Mouse (Mus musculus) midbrain, postnatal 0 days (tissue): ENCODE data around the gene Afg1l. TPM values are rescaled to one million over a fixed set of nuclear protein-coding genes. Genes with fewer than 3 reads are reported as not detected.
A peak's percentile ranks its signal among the peaks of the same experiment; 100 is the strongest.

Experiments used
- ATAC-seq: fragments of 200-750 bp; cut with Nextera tagmentation; 2 replicates; pipeline ENCODE4 v1.8.0; 2017; ENCODE audit warnings: moderate number of reproducible peaks, mild to moderate bottlenecking, moderate TSS enrichment, moderate library complexity; ENCODE audit not compliant: low FRiP score
- DNase-seq: peaks from one replicate; pipeline ENCODE4 v3.0.0-alpha.2; 2015; ENCODE audit warnings: low spot score
- H3K27ac ChIP-seq: fragments of 300-500 bp; sonication (generic); 2 replicates; pipeline ENCODE4 v1.5.1; 2014; ENCODE audit warnings: low read depth, mild to moderate bottlenecking, low read length, mixed read lengths
- H3K27me3 ChIP-seq: fragments of 300-500 bp; sonication (generic); 2 replicates; pipeline ENCODE4 v1.6.1; 2014; ENCODE audit warnings: low read length, control low read depth, mixed read lengths; ENCODE audit not compliant: insufficient read depth
- H3K36me3 ChIP-seq: fragments of 300-500 bp; sonication (generic); 2 replicates; pipeline ENCODE4 v1.6.1; 2014; ENCODE audit warnings: low read length, control low read depth, mixed read lengths; ENCODE audit not compliant: insufficient read depth
- H3K4me1 ChIP-seq: fragments of 300-500 bp; sonication (generic); 2 replicates; pipeline ENCODE4 v1.6.1; 2014; ENCODE audit warnings: mild to moderate bottlenecking, control low read depth, antibody characterized with exemption, low read length, mixed read lengths; ENCODE audit not compliant: insufficient read depth
- H3K4me2 ChIP-seq: fragments of 300-500 bp; sonication (generic); 2 replicates; pipeline ENCODE4 v1.6.1; 2014; ENCODE audit warnings: low read depth, mild to moderate bottlenecking, low read length, mixed read lengths; ENCODE audit not compliant: poor library complexity, severe bottlenecking
- H3K4me3 ChIP-seq: fragments of 300-500 bp; sonication (generic); 2 replicates; pipeline ENCODE4 v1.5.1; 2014; ENCODE audit warnings: low read depth, mild to moderate bottlenecking, low read length, moderate library complexity
- H3K9ac ChIP-seq: fragments of 300-500 bp; sonication (generic); replicated peaks from 2 replicates; pipeline ENCODE4 v1.6.1; 2014; ENCODE audit warnings: mild to moderate bottlenecking, low read length, moderate library complexity, mixed read lengths; ENCODE audit not compliant: poor library complexity, severe bottlenecking
- H3K9me3 ChIP-seq: fragments of 300-500 bp; sonication (generic); 2 replicates; pipeline ENCODE4 v1.6.1; 2016; ENCODE audit warnings: low read length, control low read depth
- CTCF ChIP-seq: IDR thresholded peaks from 2 replicates; pipeline ENCODE4 v1.5.1; 2016; ENCODE audit warnings: antibody characterized with exemption, mild to moderate bottlenecking
- WGBS: fragments of 180-500 bp; shearing (Covaris S2); extraction: QIAGEN DNeasy Blood & Tissue Kit; methylation state at CpG from one replicate; pipeline ENCODE4 v1.1.7; 2014; 5-methylcytosine and 5-hydroxymethylcytosine counted together
- polyA plus RNA-seq: library from polyadenylated mRNA; unstranded; fragments of >200 nt; fragmentation: Nextera tagmentation; extraction: Ambion mirVana; gene quantifications from 2 replicates; pipeline ENCODE4 v1.2.1, GENCODE M21; 2015
- total RNA-seq: library from RNA; depleted of rRNA; stranded (reverse); fragments of >200 nt; gene quantifications from 2 replicates; pipeline ENCODE4 v1.2.3, GENCODE M21; 2014

Afg1l gene
- total and polyA plus RNA-seq, 2 experiments from 2014 or later: 5.8 to 8.5 TPM

GRCm38 (mm10) chr10:42323978-42324377 is 154.4 kb downstream of the Afg1l start:
- TF ChIP-seq CTCF: no peak
- Histone ChIP-seq H3K36me3 (no peaks in the 10 kb centered on the region), H3K9ac (no peak overlapping the region), H3K27me3 (no peaks in the 10 kb centered on the region), H3K9me3 (no peaks in the 10 kb centered on the region), H3K4me2 (no peak overlapping the region), H3K4me3 (no peak overlapping the region), H3K4me1 (no peaks in the 10 kb centered on the region), H3K27ac (no peak overlapping the region)
- DNase-seq: no peak
- no peak for ATAC-seq

DNA sequence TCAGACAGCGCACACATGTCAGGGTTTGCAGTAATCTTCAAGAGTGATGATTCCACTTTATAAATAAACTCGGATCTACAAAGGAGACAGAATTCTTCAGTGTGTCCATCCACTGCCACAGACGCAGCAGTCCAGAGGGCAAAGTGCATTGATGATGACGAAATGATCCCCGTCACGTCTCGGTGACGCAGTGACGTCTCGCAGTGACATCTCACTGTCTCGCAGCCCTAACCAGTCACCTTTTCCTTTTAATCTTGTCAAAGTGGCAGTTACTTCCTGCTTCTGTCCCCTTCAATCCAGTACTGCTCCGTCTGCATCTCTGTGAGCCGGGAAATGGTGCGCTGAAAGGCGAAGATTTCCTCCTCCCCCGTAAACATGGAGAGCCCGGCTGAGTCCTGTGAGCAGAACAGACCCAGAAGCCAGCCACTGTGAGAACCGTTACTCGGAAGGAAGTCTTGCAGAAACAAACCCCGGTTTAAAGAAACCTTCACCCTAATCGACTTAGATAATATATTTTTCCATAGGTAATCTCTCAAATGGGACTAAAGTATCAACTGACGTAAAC is 165.1 kb downstream of the Afg1l start:
- H3K4me3 ChIP-seq: no peak overlapping the region

GRCm38 (mm10) chr10:42312557-42312956 is 165.8 kb downstream of the Afg1l start:
- Histone ChIP-seq H3K4me2 (no peak overlapping the region), H3K9ac (no peak overlapping the region), H3K36me3 (0 out of 2 replicates have a peak, but pooled peaks cover 3% of the 10 kb centered on the region), H3K9me3 (no peaks in the 10 kb centered on the region), H3K4me3 (no peak overlapping the region), H3K27me3 (no peaks in the 10 kb centered on the region), H3K27ac (no peak overlapping the region), H3K4me1 (no peaks in the 10 kb centered on the region)
- ATAC-seq (no peak), DNase-seq (no peak)
- WGBS: 59% methylated on average over 1 of the region's 1 CpGs
- no peak for TF ChIP-seq CTCF

More for the DNA sequence above, 165.1 kb downstream of the Afg1l start:
- Histone ChIP-seq H3K27ac (no peak overlapping the region), H3K9me3 (no peaks in the 10 kb centered on the region), H3K4me2 (no peak overlapping the region), H3K27me3 (no peaks in the 10 kb centered on the region), H3K36me3 (0 out of 2 replicates have a peak, but pooled peaks cover 3% of the 10 kb centered on the region), H3K9ac (no peak overlapping the region), H3K4me1 (no peaks in the 10 kb centered on the region)
- no peak for DNase-seq
- 87% methylated on average over 22 of the region's 22 CpGs for WGBS
- ATAC-seq: no peak
- no peak for TF ChIP-seq CTCF

GRCm38 (mm10) chr10:42308687-42308987 is 169.7 kb downstream of the Afg1l start:
- H3K4me3 ChIP-seq: peak overlapping the region; percentile 27
- H3K4me1 ChIP-seq: no peaks in the 10 kb centered on the region
- H3K36me3 ChIP-seq: no peaks in the 10 kb centered on the region
- H3K27me3 ChIP-seq: no peaks in the 10 kb centered on the region
- peak overlapping the region; percentile 51 for H3K4me2 ChIP-seq
- ATAC-seq: no peak
- DNase-seq: no peak
- WGBS: 32% methylated on average over 8 of the region's 8 CpGs
- H3K9me3 ChIP-seq: no peaks in the 10 kb centered on the region
- no peak for TF ChIP-seq CTCF
- no peak overlapping the region for H3K27ac ChIP-seq
- peak overlapping the region; percentile 19; the same call in 1 of the 2 replicates for H3K9ac ChIP-seq

DNA sequence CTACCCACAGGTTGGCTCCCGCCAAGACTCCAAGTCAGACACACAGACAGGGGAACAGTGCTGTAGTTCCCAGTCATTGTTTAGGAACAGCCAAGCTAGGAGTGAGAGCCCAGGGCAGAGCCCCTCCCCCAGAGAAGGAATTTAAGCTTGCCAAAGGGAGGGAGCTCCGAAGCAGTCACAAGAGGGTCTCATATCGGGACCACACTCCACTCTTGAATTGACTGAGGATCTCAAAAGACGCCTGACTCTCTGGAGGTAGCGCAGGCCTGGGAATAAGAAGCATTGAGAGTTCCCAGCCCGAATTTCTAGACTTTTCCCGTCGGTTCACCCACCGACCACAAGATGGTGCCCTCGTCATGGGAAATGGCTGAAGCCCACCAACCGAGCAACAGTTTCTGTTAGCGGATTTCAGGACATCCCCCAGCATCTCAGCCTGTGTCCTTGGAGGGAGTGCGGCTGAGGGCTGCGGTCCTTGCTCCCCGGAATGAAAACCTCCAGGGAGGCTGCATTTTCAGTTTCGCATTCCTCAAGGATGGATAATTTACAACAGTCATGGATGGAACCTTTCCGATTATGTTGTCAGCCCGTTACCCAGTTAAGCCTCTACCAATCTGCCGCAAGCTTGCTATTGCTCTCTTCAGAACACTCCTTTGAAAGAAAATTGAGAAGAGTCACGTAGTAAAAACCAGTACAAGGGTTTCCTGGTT is 170.2 kb downstream of the Afg1l start:
- Histone ChIP-seq H3K4me3 (peak overlapping the region; percentile 27), H3K27ac (no peak overlapping the region), H3K9me3 (no peaks in the 10 kb centered on the region), H3K36me3 (no peaks in the 10 kb centered on the region), H3K27me3 (no peaks in the 10 kb centered on the region), H3K4me2 (peak overlapping the region; percentile 51), H3K4me1 (no peaks in the 10 kb centered on the region), H3K9ac (peak overlapping the region; percentile 19; the same call in 1 of the 2 replicates)
- ATAC-seq (peak; percentile 64; the same call in 1 of the 2 replicates), DNase-seq (peak; percentile 88)
- WGBS: 4% methylated on average over 20 of the region's 20 CpGs
- peak; percentile 96 for TF ChIP-seq CTCF

- Histone ChIP-seq H3K4me2 (no peak overlapping the region), H3K27me3 (no peaks in the 10 kb centered on the region), H3K4me1 (no peaks in the 10 kb centered on the region), H3K27ac (no peak overlapping the region), H3K4me3 (no peak overlapping the region), H3K9ac (no peak overlapping the region), H3K36me3 (no peaks in the 10 kb centered on the region), H3K9me3 (no peaks in the 10 kb centered on the region)
- ATAC-seq: no peak
- DNase-seq: no peak
- WGBS: 93% methylated on average over 8 of the region's 8 CpGs
- TF ChIP-seq CTCF: no peak
Observed at GRCm38 (mm10) chr10:42306422-42306821, 171.9 kb downstream of the Afg1l start.
